Mouse (Mus musculus) erythroblast, embryonic 14.5 days (primary cell): Measurements from ENCODE around the gene Tbx10. TPM values are rescaled to one million over a fixed set of nuclear protein-coding genes. Genes with fewer than 3 reads are reported as not detected.
A peak's percentile ranks its signal among the peaks of the same experiment; 100 is the strongest.
"Not testable (repeated sequence)": the region's sequence is repeated elsewhere in the genome, so short reads cannot be mapped to it uniquely, and the experiment has no call there.

Source experiments
- H3K27me3 ChIP-seq: 2 replicates; pipeline ENCODE4 v1.6.1; 2012; ENCODE audit warnings: inconsistent platforms; ENCODE audit not compliant: control insufficient read depth
- H3K36me3 ChIP-seq: 2 replicates; pipeline ENCODE4 v1.6.1; 2012; ENCODE audit warnings: mild to moderate bottlenecking, inconsistent platforms; ENCODE audit not compliant: control insufficient read depth
- H3K4me1 ChIP-seq: 2 replicates; pipeline ENCODE4 v1.6.1; 2012; ENCODE audit warnings: inconsistent platforms; ENCODE audit not compliant: control insufficient read depth
- H3K4me3 ChIP-seq: replicated peaks from 2 replicates; pipeline ENCODE3; 2012; ENCODE audit warnings: moderate library complexity, mild to moderate bottlenecking, inconsistent platforms
- H3K9me3 ChIP-seq: 2 replicates; pipeline ENCODE4 v1.6.1; 2012; ENCODE audit warnings: low read length, inconsistent platforms, mixed read lengths; ENCODE audit not compliant: control insufficient read depth
- GATA1 ChIP-seq: IDR thresholded peaks from 2 replicates; pipeline ENCODE4 v1.6.1; 2012; ENCODE audit warnings: low read length, inconsistent platforms, mixed read lengths
- TAL1 ChIP-seq: IDR thresholded peaks from 3 replicates; pipeline ENCODE4 v1.6.1; 2012; ENCODE audit warnings: low read length, inconsistent platforms, mixed read lengths
- polyA plus RNA-seq: library from polyadenylated mRNA; stranded (reverse); fragments of >175 nt; gene quantifications from 2 replicates; pipeline ENCODE4 v1.2.3, GENCODE M21; 2012

Tbx10 gene
- polyA plus RNA-seq, 1 experiment = not detected

- Histone ChIP-seq H3K27me3 (no peaks in the 10 kb centered on the region), H3K4me3 (no peak overlapping the region), H3K4me1 (peaks cover 55% of the 10 kb centered on the region), H3K36me3 (no peaks in the 10 kb centered on the region), H3K9me3 (no peaks in the 10 kb centered on the region)
- TF ChIP-seq GATA1 = no peak
- TF ChIP-seq TAL1 = no peak
Observed at GRCm38 (mm10) chr19:4042124-4042523, 49.6 kb downstream of the Tbx10 start.

GRCm38 (mm10) chr19:4044109-4044508 lies 51.6 kb downstream of the Tbx10 start:
- H3K4me1 ChIP-seq = peaks cover 52% of the 10 kb centered on the region
- not testable (repeated sequence) for H3K9me3 ChIP-seq, H3K36me3 ChIP-seq, H3K4me3 ChIP-seq, H3K27me3 ChIP-seq

GRCm38 (mm10) chr19:4045966-4046865 lies 53.7 kb downstream of the Tbx10 start, which contains the start of gene Gstp2:
Gene Gstp2 (minus strand): TSS chr19:4046023.
- H3K9me3 ChIP-seq = peaks cover 3% of the 10 kb centered on the region
- no peaks in the 10 kb centered on the region for H3K36me3 ChIP-seq
- peak within 1 kb of the TSS; percentile 53 for H3K4me3 ChIP-seq
- peaks cover 56% of the 10 kb centered on the region for H3K4me1 ChIP-seq
- no peak for TF ChIP-seq GATA1
- TF ChIP-seq TAL1 = no peak; the same call in 2 of the 3 replicates
- H3K27me3 ChIP-seq = no peaks in the 10 kb centered on the region

GRCm38 (mm10) chr19:4046866-4047254 lies 54.3 kb downstream of the Tbx10 start:
- peak overlapping the region; percentile 53 for H3K4me3 ChIP-seq
- H3K27me3 ChIP-seq = no peaks in the 10 kb centered on the region
- TF ChIP-seq TAL1 = no peak; the same call in 2 of the 3 replicates
- no peak for TF ChIP-seq GATA1
- H3K4me1 ChIP-seq = peaks cover 56% of the 10 kb centered on the region
- H3K9me3 ChIP-seq = peaks cover 5% of the 10 kb centered on the region
- H3K36me3 ChIP-seq = no peaks in the 10 kb centered on the region

- Histone ChIP-seq H3K27me3 (no peaks in the 10 kb centered on the region), H3K36me3 (no peaks in the 10 kb centered on the region), H3K4me1 (peaks cover 52% of the 10 kb centered on the region), H3K9me3 (peaks cover 5% of the 10 kb centered on the region), H3K4me3 (peak overlapping the region; percentile 53)
- TF ChIP-seq GATA1 = no peak
- TF ChIP-seq TAL1 = no peak
Observed at GRCm38 (mm10) chr19:4047859-4048258, 55.3 kb downstream of the Tbx10 start.

- H3K27me3 ChIP-seq, H3K4me3 ChIP-seq, H3K9me3 ChIP-seq, H3K36me3 ChIP-seq: not testable (repeated sequence)
- peaks cover 44% of the 10 kb centered on the region for H3K4me1 ChIP-seq
Observed at GRCm38 (mm10) chr19:4049069-4049468, 56.5 kb downstream of the Tbx10 start.

Other genes with a start within 250 kb of the Tbx10 start
- 0.24 and 0.52 TPM in 2 replicates for gene Kmt5b, start 225.3 kb upstream of the Tbx10 start, polyA plus RNA-seq
- 0.70 and 0.82 TPM in 2 replicates for gene Chka, start 141.0 kb upstream of the Tbx10 start, polyA plus RNA-seq
- gene Tcirg1, start 85.6 kb upstream of the Tbx10 start, polyA plus RNA-seq = 0.96 and 1.2 TPM in 2 replicates
- gene Ndufs8, start 80.0 kb upstream of the Tbx10 start, polyA plus RNA-seq = 6.4 and 20.4 TPM in 2 replicates
- not detected in 2 replicates for gene Aldh3b1, start 62.9 kb upstream of the Tbx10 start, polyA plus RNA-seq
- 0.65 and 0.77 TPM in 2 replicates for gene Unc93b1, start 57.6 kb upstream of the Tbx10 start, polyA plus RNA-seq
- 0.01 TPM in 1 of 2 replicates, not detected in the other for gene Aldh3b3, start 34.1 kb upstream of the Tbx10 start, polyA plus RNA-seq
- gene Aldh3b2, start 20.4 kb upstream of the Tbx10 start, polyA plus RNA-seq = 0.11 and 0.20 TPM in 2 replicates
- 0.10 TPM in 1 of 2 replicates, not detected in the other for gene Acy3, start 6.2 kb upstream of the Tbx10 start, polyA plus RNA-seq
- gene Nudt8, start 7.8 kb downstream of the Tbx10 start, polyA plus RNA-seq = 0.45 and 0.73 TPM in 2 replicates
- gene Gm49405, start 7.9 kb downstream of the Tbx10 start, polyA plus RNA-seq = 0.05 TPM in 2 replicates
- 0.06 and 0.07 TPM in 2 replicates for gene Doc2g, start 10.6 kb downstream of the Tbx10 start, polyA plus RNA-seq
- 47.7 and 49.2 TPM in 2 replicates for gene Ndufv1, start 20.1 kb downstream of the Tbx10 start, polyA plus RNA-seq
- 14.9 and 28.9 TPM in 2 replicates for gene Gstp1, start 45.2 kb downstream of the Tbx10 start, polyA plus RNA-seq
- not detected in 2 replicates for gene Gstp2, start 53.3 kb downstream of the Tbx10 start, polyA plus RNA-seq
- 1.3 TPM in 2 replicates for gene Gstp3, start 66.8 kb downstream of the Tbx10 start, polyA plus RNA-seq
- not detected in 2 replicates for gene Cabp2, start 88.8 kb downstream of the Tbx10 start, polyA plus RNA-seq
- 11.2 and 12.1 TPM in 2 replicates for gene Cdk2ap2, start 104.4 kb downstream of the Tbx10 start, polyA plus RNA-seq
- 0.66 and 0.94 TPM in 2 replicates for gene Pitpnm1, start 107.2 kb downstream of the Tbx10 start, polyA plus RNA-seq
- gene Aip, start 133.1 kb downstream of the Tbx10 start, polyA plus RNA-seq = 23.9 and 25.1 TPM in 2 replicates
- 0.01 TPM in 1 of 2 replicates, not detected in the other for gene Gpr152, start 147.0 kb downstream of the Tbx10 start, polyA plus RNA-seq
- 0.05 TPM in 2 replicates for gene Cabp4, start 151.3 kb downstream of the Tbx10 start, polyA plus RNA-seq
- gene Coro1b, start 155.9 kb downstream of the Tbx10 start, polyA plus RNA-seq = 6.2 and 7.5 TPM in 2 replicates
- gene Ptprcap, start 160.9 kb downstream of the Tbx10 start, polyA plus RNA-seq = 5.6 and 7.7 TPM in 2 replicates
- gene Rps6kb2, start 170.6 kb downstream of the Tbx10 start, polyA plus RNA-seq = 24.5 and 32.5 TPM in 2 replicates
- gene Carns1, start 182.7 kb downstream of the Tbx10 start, polyA plus RNA-seq = not detected in 2 replicates
- 0.18 and 0.22 TPM in 2 replicates for gene Tbc1d10c, start 198.5 kb downstream of the Tbx10 start, polyA plus RNA-seq
- 42.7 and 52.0 TPM in 2 replicates for gene Ppp1ca, start 199.3 kb downstream of the Tbx10 start, polyA plus RNA-seq
- gene Rad9a, start 208.9 kb downstream of the Tbx10 start, polyA plus RNA-seq = 2.6 and 3.9 TPM in 2 replicates
- gene Clcf1, start 221.5 kb downstream of the Tbx10 start, polyA plus RNA-seq = not detected in 2 replicates
- 0.22 TPM in 1 of 2 replicates, not detected in the other for gene AC109138.7, start 221.6 kb downstream of the Tbx10 start, polyA plus RNA-seq
- 0.49 and 0.74 TPM in 2 replicates for gene Pold4, start 239.1 kb downstream of the Tbx10 start, polyA plus RNA-seq